Mouse (Mus musculus) cerebellum, adult 11-12 months (tissue): ENCODE data around the gene Glb1l2.

Experiments used
- DNase-seq: peaks from one replicate; pipeline ENCODE4 v3.0.0; 2022

Gene Glb1l2

DNA sequence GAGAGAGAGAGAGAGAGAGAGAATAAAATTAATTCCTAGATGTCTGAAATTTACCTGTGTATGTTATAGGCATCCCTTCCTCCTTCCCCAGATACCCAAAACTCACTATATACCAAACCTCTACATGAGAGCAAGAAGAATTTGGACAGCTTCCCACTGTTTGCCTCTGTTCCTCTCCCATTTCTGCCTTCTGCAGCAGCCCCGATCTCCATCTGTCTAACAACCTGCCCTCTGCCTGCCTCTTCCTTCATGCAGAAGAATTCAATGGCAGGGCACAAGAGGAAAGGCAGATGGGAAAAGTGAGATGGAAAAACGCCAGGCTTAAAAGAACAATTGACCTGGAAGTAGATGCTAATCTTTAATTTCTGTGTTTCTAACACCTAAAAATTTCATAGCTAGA is 77.7 kb downstream of the Glb1l2 start:
- DNase-seq = no peak

DNA sequence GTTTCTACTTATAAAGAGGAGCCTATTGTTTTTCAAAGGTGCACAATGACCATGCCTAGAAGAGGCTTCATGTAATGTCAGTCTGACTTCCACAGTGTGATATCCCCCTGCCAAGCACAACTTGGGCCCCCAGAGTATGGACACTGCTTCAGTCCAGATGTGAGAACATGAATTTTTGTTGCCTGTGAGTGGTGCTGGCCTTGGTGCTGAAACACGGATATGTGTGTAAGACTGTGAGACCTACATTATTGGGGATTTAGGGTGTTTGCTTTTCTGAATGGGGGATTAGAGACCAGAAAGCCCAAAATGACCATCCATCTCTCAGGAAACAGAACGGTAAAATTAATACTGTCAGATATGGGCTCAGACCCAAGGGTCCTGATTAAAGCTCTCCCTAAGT is 78.8 kb downstream of the Glb1l2 start:
- DNase-seq = no peak

DNA sequence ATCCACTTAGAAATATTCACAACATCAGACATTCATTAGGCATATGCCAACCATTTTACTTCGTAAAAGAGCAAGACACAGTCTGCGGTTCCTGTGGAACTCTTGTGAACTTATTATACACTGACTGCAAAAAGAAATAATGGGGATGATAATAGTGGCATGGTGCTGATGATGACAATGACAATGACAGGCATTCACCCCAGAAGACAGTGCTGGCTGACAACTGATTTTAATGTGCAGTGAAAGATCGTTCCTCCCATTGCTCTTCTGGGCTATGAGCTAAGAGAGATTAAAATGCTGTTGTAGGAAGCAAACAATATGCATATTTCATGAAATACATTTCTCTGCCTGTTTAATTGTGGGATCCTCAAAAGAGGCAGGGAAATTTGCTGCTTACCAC is 80.6 kb downstream of the Glb1l2 start:
- DNase-seq = no peak

DNA sequence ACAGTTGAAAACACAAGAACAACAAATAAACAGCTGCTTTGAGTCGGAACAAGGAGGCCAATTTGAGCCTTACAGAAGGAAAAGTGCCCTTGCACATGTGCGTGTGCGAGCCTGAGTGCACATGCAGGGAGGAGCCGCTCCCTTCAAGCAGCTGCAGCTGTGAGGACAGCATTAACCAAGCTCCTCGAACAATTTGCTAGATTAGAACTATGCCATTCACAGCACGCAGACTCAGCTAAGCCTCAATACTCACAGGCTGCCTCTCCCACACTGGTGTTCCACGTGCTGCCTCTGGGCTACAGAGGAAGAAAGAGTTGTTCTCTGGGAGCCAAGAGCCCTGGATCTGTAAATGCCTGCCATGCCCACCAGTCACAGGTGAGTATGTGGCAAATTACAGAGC is 84.5 kb downstream of the Glb1l2 start:
- DNase-seq = no peak

DNA sequence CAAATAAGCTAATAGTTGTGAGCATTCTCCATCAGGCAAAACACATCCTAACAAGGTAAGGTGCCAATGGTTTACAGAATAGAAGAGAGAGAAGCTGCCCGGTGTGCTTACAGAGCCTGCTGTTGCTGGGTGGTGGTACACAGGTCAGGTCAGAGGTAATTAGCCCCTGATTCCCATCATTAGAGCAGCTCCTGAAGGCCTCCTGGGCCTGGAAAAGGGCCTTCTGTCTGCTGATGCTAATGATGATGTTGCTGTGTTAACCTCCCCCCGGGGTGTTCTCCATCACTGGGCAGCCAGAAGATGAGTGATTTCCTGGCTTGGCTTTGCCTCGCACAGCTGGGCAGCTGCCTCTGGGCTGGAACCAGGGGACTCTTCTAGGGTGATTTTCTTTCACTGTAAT is 87.9 kb downstream of the Glb1l2 start:
- no peak for DNase-seq
